Mouse (Mus musculus): ENCODE measurements at regions not wholly inside any gene's neighbourhood (a gene's known extent, or its start where the extent isn't known, plus 50 kb on each side); places are given as distances from the start of the nearest gene placed in this dataset.

GRCm38 (mm10) chr19:27566060-27566459 lies 136.4 kb upstream of the Pum3 start:
- Histone ChIP-seq H3K27ac (ENCODE audit: insufficient read depth, low read depth, low read length) (no peak overlapping the region), H3K36me3 (ENCODE audit: control insufficient read depth, insufficient read depth, low read length) (no peaks in the 10 kb centered on the region), H3K4me1 (ENCODE audit: control insufficient read depth, insufficient read depth, insufficient read length, low read length) (no peaks in the 10 kb centered on the region), H3K4me3 (ENCODE audit: low read depth, low read length) (no peak overlapping the region), H3K27me3 (ENCODE audit: control insufficient read depth, insufficient read depth, low read length) (no peaks in the 10 kb centered on the region)
- WGBS, result 83% methylated on average over 3 of the region's 3 CpGs
- TF ChIP-seq POLR2A (IDR thresholded peaks at IDR 0.05; ENCODE audit: low read depth, low read length), result no peak
- no peak for TF ChIP-seq CTCF (IDR thresholded peaks at IDR 0.05; ENCODE audit: extremely low read depth, insufficient read length, insufficient replicate concordance, low read depth, low read length)

- no peaks in the 10 kb centered on the region for H3K27me3 ChIP-seq (ENCODE audit: control insufficient read depth, insufficient read depth, low read length)
- no peak for TF ChIP-seq CTCF (IDR thresholded peaks at IDR 0.05; ENCODE audit: extremely low read depth, insufficient read length, insufficient replicate concordance, low read depth, low read length)
- no peak for TF ChIP-seq POLR2A (IDR thresholded peaks at IDR 0.05; ENCODE audit: low read depth, low read length)
- WGBS, result 68% methylated on average over 5 of the region's 5 CpGs
- H3K4me1 ChIP-seq (ENCODE audit: control insufficient read depth, insufficient read depth, insufficient read length, low read length), result no peaks in the 10 kb centered on the region
- no peak overlapping the region for H3K27ac ChIP-seq (ENCODE audit: insufficient read depth, low read depth, low read length)
- H3K4me3 ChIP-seq (ENCODE audit: low read depth, low read length), result no peak overlapping the region
- H3K36me3 ChIP-seq (ENCODE audit: control insufficient read depth, insufficient read depth, low read length), result no peaks in the 10 kb centered on the region
These were observed 134.5 kb upstream of the Pum3 start for GRCm38 (mm10) chr19:27564086-27564485.

- no peaks in the 10 kb centered on the region for H3K4me1 ChIP-seq (ENCODE audit: control insufficient read depth, insufficient read depth, insufficient read length, low read length)
- H3K27ac ChIP-seq (ENCODE audit: insufficient read depth, low read depth, low read length), result no peak overlapping the region
- TF ChIP-seq POLR2A (IDR thresholded peaks at IDR 0.05; ENCODE audit: low read depth, low read length), result no peak
- no peak for TF ChIP-seq CTCF (IDR thresholded peaks at IDR 0.05; ENCODE audit: extremely low read depth, insufficient read length, insufficient replicate concordance, low read depth, low read length)
- H3K36me3 ChIP-seq (ENCODE audit: control insufficient read depth, insufficient read depth, low read length), result no peaks in the 10 kb centered on the region
- no peaks in the 10 kb centered on the region for H3K27me3 ChIP-seq (ENCODE audit: control insufficient read depth, insufficient read depth, low read length)
- 76% methylated on average over 9 of the region's 9 CpGs for WGBS
- no peak overlapping the region for H3K4me3 ChIP-seq (ENCODE audit: low read depth, low read length)
These were observed 134.0 kb upstream of the Pum3 start for GRCm38 (mm10) chr19:27563592-27563991.

- H3K4me3 ChIP-seq (ENCODE audit: low read depth, low read length), result no peak overlapping the region
- TF ChIP-seq POLR2A (IDR thresholded peaks at IDR 0.05; ENCODE audit: low read depth, low read length), result no peak
- no peaks in the 10 kb centered on the region for H3K4me1 ChIP-seq (ENCODE audit: control insufficient read depth, insufficient read depth, insufficient read length, low read length)
- 57% methylated on average over 3 of the region's 3 CpGs for WGBS
- no peak overlapping the region for H3K27ac ChIP-seq (ENCODE audit: insufficient read depth, low read depth, low read length)
- H3K36me3 ChIP-seq (ENCODE audit: control insufficient read depth, insufficient read depth, low read length), result no peaks in the 10 kb centered on the region
- no peaks in the 10 kb centered on the region for H3K27me3 ChIP-seq (ENCODE audit: control insufficient read depth, insufficient read depth, low read length)
These were observed 128.6 kb upstream of the Pum3 start for GRCm38 (mm10) chr19:27558199-27558598.

GRCm38 (mm10) chr19:27556697-27557096 lies 127.1 kb upstream of the Pum3 start:
- no peak overlapping the region for H3K4me3 ChIP-seq (ENCODE audit: low read depth, low read length)
- no peak overlapping the region for H3K27ac ChIP-seq (ENCODE audit: insufficient read depth, low read depth, low read length)
- 84% methylated on average over 4 of the region's 4 CpGs for WGBS
- no peaks in the 10 kb centered on the region for H3K27me3 ChIP-seq (ENCODE audit: control insufficient read depth, insufficient read depth, low read length)
- H3K4me1 ChIP-seq (ENCODE audit: control insufficient read depth, insufficient read depth, insufficient read length, low read length), result no peaks in the 10 kb centered on the region
- H3K36me3 ChIP-seq (ENCODE audit: control insufficient read depth, insufficient read depth, low read length), result no peaks in the 10 kb centered on the region
- TF ChIP-seq POLR2A (IDR thresholded peaks at IDR 0.05; ENCODE audit: low read depth, low read length) (no peak), CTCF (IDR thresholded peaks at IDR 0.05; ENCODE audit: extremely low read depth, insufficient read length, insufficient replicate concordance, low read depth, low read length) (no peak)

GRCm38 (mm10) chr19:27554841-27555240 lies 125.2 kb upstream of the Pum3 start:
- TF ChIP-seq CTCF (IDR thresholded peaks at IDR 0.05; ENCODE audit: extremely low read depth, insufficient read length, insufficient replicate concordance, low read depth, low read length), result no peak
- TF ChIP-seq POLR2A (IDR thresholded peaks at IDR 0.05; ENCODE audit: low read depth, low read length), result no peak
- Histone ChIP-seq H3K4me3 (ENCODE audit: low read depth, low read length) (no peak overlapping the region), H3K4me1 (ENCODE audit: control insufficient read depth, insufficient read depth, insufficient read length, low read length) (no peaks in the 10 kb centered on the region), H3K36me3 (ENCODE audit: control insufficient read depth, insufficient read depth, low read length) (no peaks in the 10 kb centered on the region), H3K27ac (ENCODE audit: insufficient read depth, low read depth, low read length) (no peak overlapping the region), H3K27me3 (ENCODE audit: control insufficient read depth, insufficient read depth, low read length) (no peaks in the 10 kb centered on the region)
- WGBS, result 92% methylated on average over 4 of the region's 4 CpGs

GRCm38 (mm10) chr19:27553266-27553665 lies 123.6 kb upstream of the Pum3 start:
- H3K4me3 ChIP-seq (ENCODE audit: low read depth, low read length), result no peak overlapping the region
- no peak overlapping the region for H3K27ac ChIP-seq (ENCODE audit: insufficient read depth, low read depth, low read length)
- H3K27me3 ChIP-seq (ENCODE audit: control insufficient read depth, insufficient read depth, low read length), result no peaks in the 10 kb centered on the region
- TF ChIP-seq CTCF (IDR thresholded peaks at IDR 0.05; ENCODE audit: extremely low read depth, insufficient read length, insufficient replicate concordance, low read depth, low read length) (no peak), POLR2A (IDR thresholded peaks at IDR 0.05; ENCODE audit: low read depth, low read length) (no peak)
- no peaks in the 10 kb centered on the region for H3K4me1 ChIP-seq (ENCODE audit: control insufficient read depth, insufficient read depth, insufficient read length, low read length)
- no peaks in the 10 kb centered on the region for H3K36me3 ChIP-seq (ENCODE audit: control insufficient read depth, insufficient read depth, low read length)
- WGBS, result 80% methylated on average over 11 of the region's 11 CpGs

- Histone ChIP-seq H3K36me3 (ENCODE audit: control insufficient read depth, insufficient read depth, low read length) (no peaks in the 10 kb centered on the region), H3K27me3 (ENCODE audit: control insufficient read depth, insufficient read depth, low read length) (no peaks in the 10 kb centered on the region), H3K4me1 (ENCODE audit: control insufficient read depth, insufficient read depth, insufficient read length, low read length) (no peaks in the 10 kb centered on the region), H3K27ac (ENCODE audit: insufficient read depth, low read depth, low read length) (no peak overlapping the region), H3K4me3 (ENCODE audit: low read depth, low read length) (no peak overlapping the region)
- no peak for TF ChIP-seq CTCF (IDR thresholded peaks at IDR 0.05; ENCODE audit: extremely low read depth, insufficient read length, insufficient replicate concordance, low read depth, low read length)
- no peak for TF ChIP-seq POLR2A (IDR thresholded peaks at IDR 0.05; ENCODE audit: low read depth, low read length)
- WGBS, result 85% methylated on average over 3 of the region's 3 CpGs
These were observed 108.1 kb upstream of the Pum3 start for GRCm38 (mm10) chr19:27537746-27538145.
